Mouse (Mus musculus): ENCODE results near the gene Rpgrip1. TPM values are rescaled to one million over a fixed set of nuclear protein-coding genes. Genes with fewer than 3 reads are reported as not detected.
A peak's percentile ranks its signal among the peaks of the same experiment; 100 is the strongest.

Gene Rpgrip1
- polyA plus RNA-seq, 1 experiment from 2014 or later, result 68.4 TPM

DNA sequence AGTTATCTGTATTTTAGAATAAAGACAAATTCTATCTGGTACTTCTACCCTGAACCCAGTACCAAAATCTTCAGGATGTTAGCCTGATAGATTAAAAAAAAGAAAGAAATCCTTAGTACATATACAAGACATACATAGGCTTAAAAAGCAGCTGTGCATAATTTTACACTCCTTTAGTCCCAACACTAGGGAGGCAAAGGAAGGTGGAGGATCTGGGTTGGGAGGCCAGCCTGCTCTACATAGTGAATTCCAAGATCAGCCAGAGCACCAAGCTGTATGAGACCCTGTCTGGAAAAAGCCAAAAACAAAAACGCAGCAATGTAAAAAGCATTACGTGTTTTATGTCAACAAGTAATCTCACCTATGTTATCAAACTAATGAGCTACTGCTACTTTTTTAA is 10.9 kb upstream of the Rpgrip1 start:
- H3K9ac ChIP-seq (ENCODE audit: low read depth, low read length), result no peak overlapping the region
- no peak overlapping the region for H3K27ac ChIP-seq (ENCODE audit: low read depth, low read length)
- peaks cover 2% of the 10 kb centered on the region; the same call in 1 of the 2 replicates for H3K4me1 ChIP-seq (replicated peaks; ENCODE audit: control insufficient read depth, insufficient read depth, low read length)
- H3K36me3 ChIP-seq (ENCODE audit: control insufficient read depth, insufficient read depth, low read length), result no peaks in the 10 kb centered on the region
- no peaks in the 10 kb centered on the region for H3K9me3 ChIP-seq (ENCODE audit: control insufficient read depth, low read length)
- no peak overlapping the region for H3K4me3 ChIP-seq (ENCODE audit: low read depth, low read length)
- DNase-seq (ENCODE audit: low spot score) (no peak), ATAC-seq (ENCODE audit: low FRiP score) (no peak)
- 90% methylated on average over 2 of the region's 2 CpGs for WGBS
- H3K4me2 ChIP-seq (replicated peaks; ENCODE audit: low read depth, low read length), result no peak overlapping the region
- no peaks in the 10 kb centered on the region for H3K27me3 ChIP-seq (ENCODE audit: control insufficient read depth, insufficient read depth, low read length)

DNA sequence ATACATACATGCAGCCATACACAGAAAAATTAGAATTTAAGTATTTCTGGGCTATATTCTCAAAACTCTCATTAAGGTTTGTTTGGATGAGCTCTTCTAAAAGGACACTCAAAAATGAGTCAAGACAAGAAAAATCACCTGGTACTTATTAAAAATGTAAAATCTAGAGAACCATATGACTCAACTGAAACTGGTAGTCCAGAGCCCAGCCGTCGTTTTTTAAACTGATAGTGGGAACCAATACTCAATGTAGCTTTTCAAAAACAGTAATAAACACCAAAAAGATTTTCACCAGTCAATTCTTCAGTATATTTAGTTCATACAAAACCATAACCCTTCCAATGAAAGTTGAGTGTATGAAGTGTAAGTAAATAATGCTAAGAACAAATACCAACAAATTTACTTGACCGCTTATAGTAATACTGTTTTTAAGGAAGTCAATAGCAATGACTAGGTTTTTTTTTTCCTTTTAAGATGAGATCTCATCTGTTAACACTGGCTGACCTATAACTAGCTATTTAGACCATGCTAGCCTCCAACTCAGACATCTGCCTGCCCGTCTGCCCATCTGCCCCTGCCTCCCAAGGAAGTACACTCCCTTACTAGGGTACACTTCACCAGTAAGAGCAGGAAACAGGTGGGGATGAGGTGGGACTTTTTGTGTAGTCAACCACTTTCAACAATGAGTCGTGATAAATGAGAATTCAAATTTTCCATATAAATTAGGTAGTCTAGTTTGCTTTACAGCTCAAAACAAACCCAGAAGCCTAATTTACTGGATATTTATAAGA is 10.1 kb upstream of the Rpgrip1 start:
- no peak for ATAC-seq (ENCODE audit: low FRiP score)
- peaks cover 2% of the 10 kb centered on the region; the same call in 1 of the 2 replicates for H3K4me1 ChIP-seq (replicated peaks; ENCODE audit: control insufficient read depth, insufficient read depth, low read length)
- H3K9me3 ChIP-seq (ENCODE audit: control insufficient read depth, low read length), result no peaks in the 10 kb centered on the region
- H3K27ac ChIP-seq (ENCODE audit: low read depth, low read length), result no peak overlapping the region
- no peak overlapping the region for H3K9ac ChIP-seq (ENCODE audit: low read depth, low read length)
- WGBS, result 80% methylated on average over 5 of the region's 5 CpGs
- DNase-seq (ENCODE audit: low spot score), result no peak
- no peaks in the 10 kb centered on the region for H3K27me3 ChIP-seq (ENCODE audit: control insufficient read depth, insufficient read depth, low read length)
- H3K36me3 ChIP-seq (ENCODE audit: control insufficient read depth, insufficient read depth, low read length), result no peaks in the 10 kb centered on the region
- H3K4me2 ChIP-seq (replicated peaks; ENCODE audit: low read depth, low read length), result no peak overlapping the region
- no peak overlapping the region for H3K4me3 ChIP-seq (ENCODE audit: low read depth, low read length)

DNA sequence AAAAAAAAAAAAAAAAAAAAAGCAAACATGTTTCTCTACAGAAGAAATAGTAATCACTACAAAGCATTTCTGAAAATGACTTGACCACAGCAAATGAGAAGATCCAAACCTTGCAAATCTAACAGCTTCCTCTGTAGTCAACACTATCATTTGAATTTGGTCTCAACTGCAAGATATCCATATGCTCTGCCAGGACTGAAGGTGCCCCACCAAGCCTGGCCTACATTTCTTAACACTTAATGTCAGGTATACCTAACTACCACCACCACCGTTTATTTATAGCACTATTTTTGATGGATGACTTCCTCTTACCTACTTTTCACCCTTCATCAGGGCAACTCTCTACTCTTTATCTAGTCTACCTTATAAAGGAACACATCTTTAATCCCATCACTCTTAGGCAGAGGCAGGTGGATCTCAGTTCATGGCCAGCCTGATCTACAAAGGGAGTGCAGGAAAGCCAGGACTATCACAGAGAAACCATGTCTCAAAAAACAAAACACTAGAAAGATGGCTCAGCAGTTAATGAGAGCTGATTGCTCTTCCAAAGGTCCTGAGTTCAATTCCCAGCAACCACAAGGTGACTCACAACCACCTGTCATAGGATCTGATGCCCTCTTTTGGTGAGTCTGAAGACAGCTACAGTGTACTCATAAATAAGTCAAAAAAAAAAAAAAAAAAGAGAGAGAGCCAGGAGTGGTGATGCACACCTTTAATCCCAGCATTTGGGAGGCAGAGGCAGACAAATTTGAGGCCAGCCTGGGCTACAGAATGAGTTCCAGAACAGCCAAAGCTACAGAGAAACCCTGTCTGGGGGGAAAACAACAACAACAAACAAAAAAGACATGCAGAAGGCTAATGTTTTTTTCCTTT is 9.0 kb upstream of the Rpgrip1 start:
- ATAC-seq (ENCODE audit: low FRiP score), result no peak
- H3K4me1 ChIP-seq (replicated peaks; ENCODE audit: control insufficient read depth, insufficient read depth, low read length), result peaks cover 2% of the 10 kb centered on the region; the same call in 1 of the 2 replicates
- peak overlapping the region; percentile 88; the same call in 1 of the 2 replicates for H3K4me3 ChIP-seq (ENCODE audit: low read depth, low read length)
- no peaks in the 10 kb centered on the region for H3K9me3 ChIP-seq (ENCODE audit: control insufficient read depth, low read length)
- peak overlapping the region; percentile 63 for H3K4me2 ChIP-seq (replicated peaks; ENCODE audit: low read depth, low read length)
- WGBS, result 89% methylated on average over 1 of the region's 1 CpGs
- no peaks in the 10 kb centered on the region for H3K36me3 ChIP-seq (ENCODE audit: control insufficient read depth, insufficient read depth, low read length)
- DNase-seq (ENCODE audit: low spot score), result no peak
- H3K9ac ChIP-seq (ENCODE audit: low read depth, low read length), result no peak overlapping the region
- H3K27ac ChIP-seq (ENCODE audit: low read depth, low read length), result no peak overlapping the region
- no peaks in the 10 kb centered on the region for H3K27me3 ChIP-seq (ENCODE audit: control insufficient read depth, insufficient read depth, low read length)

DNA sequence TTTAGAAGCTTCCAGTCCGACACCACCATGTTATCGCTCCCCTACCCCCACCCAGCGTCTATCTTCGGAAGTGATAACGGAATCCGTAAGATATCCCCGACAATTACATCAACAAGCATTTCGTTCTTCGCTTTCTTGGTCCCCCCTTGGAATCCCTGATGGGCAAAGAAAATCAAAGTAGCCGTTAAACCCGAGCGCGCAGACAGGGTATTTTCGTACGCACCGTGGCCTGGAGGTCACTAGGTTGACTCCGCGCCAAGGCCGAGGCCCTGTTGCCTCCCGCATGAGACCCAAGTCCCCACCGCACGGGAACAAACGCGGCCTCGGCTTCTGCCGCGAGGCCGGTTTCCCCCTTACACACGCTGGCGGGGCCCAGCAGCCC is 7.0 kb upstream of the Rpgrip1 start:
- Histone ChIP-seq H3K27ac (ENCODE audit: low read depth, low read length) (peak overlapping the region; percentile 87), H3K27me3 (ENCODE audit: control insufficient read depth, insufficient read depth, low read length) (no peaks in the 10 kb centered on the region), H3K9ac (ENCODE audit: low read depth, low read length) (peak overlapping the region; percentile 98), H3K36me3 (ENCODE audit: control insufficient read depth, insufficient read depth, low read length) (no peaks in the 10 kb centered on the region), H3K9me3 (ENCODE audit: control insufficient read depth, low read length) (no peaks in the 10 kb centered on the region), H3K4me3 (ENCODE audit: low read depth, low read length) (peak overlapping the region; percentile 88), H3K4me1 (replicated peaks; ENCODE audit: control insufficient read depth, insufficient read depth, low read length) (peaks cover 2% of the 10 kb centered on the region; the same call in 1 of the 2 replicates), H3K4me2 (replicated peaks; ENCODE audit: low read depth, low read length) (peak overlapping the region; percentile 63; the same call in 1 of the 2 replicates)
- WGBS, result under 1% methylated on average over 30 of the region's 30 CpGs
- DNase-seq (ENCODE audit: low spot score), result no peak
- ATAC-seq (ENCODE audit: low FRiP score), result peak; percentile 49; the same call in 1 of the 2 replicates

DNA sequence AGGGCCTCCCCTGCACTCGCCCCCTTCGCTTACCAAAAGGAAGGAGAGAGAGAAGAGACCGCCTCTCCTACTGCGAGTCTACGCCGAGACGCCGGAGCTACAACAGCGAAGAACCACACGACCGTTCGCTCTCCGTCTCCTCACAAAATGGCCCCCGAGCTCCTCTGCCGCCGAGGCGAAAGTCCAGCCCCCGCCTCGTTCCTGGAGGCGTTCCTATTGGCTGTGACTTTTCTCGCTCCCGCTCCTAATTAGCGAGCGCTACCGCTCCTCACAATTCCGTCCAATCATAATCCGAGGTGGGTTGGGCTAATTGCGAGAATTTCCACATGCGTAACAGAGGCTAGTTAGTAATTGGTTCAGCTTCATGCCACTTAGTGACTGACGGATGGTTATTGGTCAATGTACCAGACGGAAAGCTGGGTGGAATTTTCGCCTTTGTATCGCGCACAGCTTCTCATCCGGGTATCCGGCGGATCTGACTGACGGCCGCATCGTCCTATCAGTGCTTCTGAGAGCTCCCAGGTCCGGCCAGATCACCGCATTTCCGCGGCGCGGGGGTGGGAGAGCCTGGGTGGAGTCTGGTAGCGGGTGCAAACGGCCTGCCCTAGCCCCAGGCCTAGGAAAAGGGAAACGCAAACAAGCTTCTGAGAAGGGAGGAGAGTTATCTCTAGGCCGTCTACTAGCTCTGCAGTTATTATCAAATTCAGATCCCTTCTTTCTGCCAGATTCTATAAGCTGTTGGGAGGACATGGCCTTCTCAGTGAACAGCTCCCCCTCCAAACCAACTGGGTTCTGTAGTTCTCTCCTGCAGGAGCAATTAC is 6.4 kb upstream of the Rpgrip1 start, which contains the start of gene Hnrnpc:
TSS of gene Hnrnpc (minus strand) at position 173 of the 821 bp plus-strand sequence.
- Histone ChIP-seq H3K4me3 (ENCODE audit: low read depth, low read length) (peak within 1 kb of the TSS; percentile 88), H3K27me3 (ENCODE audit: control insufficient read depth, insufficient read depth, low read length) (no peaks in the 10 kb centered on the region), H3K27ac (ENCODE audit: low read depth, low read length) (peak within 1 kb of the TSS; percentile 87), H3K4me2 (replicated peaks; ENCODE audit: low read depth, low read length) (peak within 1 kb of the TSS; percentile 67), H3K36me3 (ENCODE audit: control insufficient read depth, insufficient read depth, low read length) (no peaks in the 10 kb centered on the region), H3K9ac (ENCODE audit: low read depth, low read length) (peak within 1 kb of the TSS; percentile 98), H3K9me3 (ENCODE audit: control insufficient read depth, low read length) (no peaks in the 10 kb centered on the region), H3K4me1 (replicated peaks; ENCODE audit: control insufficient read depth, insufficient read depth, low read length) (peaks cover 2% of the 10 kb centered on the region; the same call in 1 of the 2 replicates)
- under 1% methylated on average over 50 of the region's 50 CpGs for WGBS
- ATAC-seq (ENCODE audit: low FRiP score), result peak; percentile 100
- peak; percentile 100 for DNase-seq (ENCODE audit: low spot score)

DNA sequence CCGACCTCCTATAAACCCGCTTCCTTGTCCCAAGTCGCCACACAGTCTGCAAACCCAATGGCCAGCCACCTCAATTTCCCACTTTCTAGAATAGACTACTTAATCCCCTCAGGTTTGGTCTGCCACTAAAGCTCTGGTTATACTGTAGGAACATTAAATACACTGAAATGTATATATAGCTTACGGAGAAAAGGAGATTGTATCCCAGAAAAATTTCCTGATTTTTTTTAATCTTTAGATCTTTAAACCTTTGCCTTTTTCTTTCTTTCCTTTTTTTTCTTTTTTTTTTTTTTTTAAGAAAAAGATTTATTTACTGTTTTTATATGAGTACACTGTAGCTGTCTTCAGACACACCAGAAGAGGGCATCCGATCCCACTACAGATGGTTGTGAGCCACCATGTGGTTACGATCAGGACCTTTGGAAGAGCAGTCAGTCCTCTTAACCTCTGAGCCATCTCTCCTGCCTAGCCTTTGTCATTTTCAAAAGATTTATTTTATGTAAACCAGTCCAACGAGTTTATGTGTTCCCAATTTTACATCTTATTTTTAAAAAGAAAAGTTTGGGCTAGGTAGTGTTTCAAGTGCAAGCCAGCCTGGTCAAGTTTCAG is 5.7 kb upstream of the Rpgrip1 start:
- no peaks in the 10 kb centered on the region for H3K36me3 ChIP-seq (ENCODE audit: control insufficient read depth, insufficient read depth, low read length)
- WGBS, result 44% methylated on average over 7 of the region's 7 CpGs
- no peaks in the 10 kb centered on the region for H3K9me3 ChIP-seq (ENCODE audit: control insufficient read depth, low read length)
- no peak for ATAC-seq (ENCODE audit: low FRiP score)
- peak overlapping the region; percentile 74 for H3K9ac ChIP-seq (ENCODE audit: low read depth, low read length)
- H3K4me2 ChIP-seq (replicated peaks; ENCODE audit: low read depth, low read length), result peak overlapping the region; percentile 67
- H3K27me3 ChIP-seq (ENCODE audit: control insufficient read depth, insufficient read depth, low read length), result no peaks in the 10 kb centered on the region
- DNase-seq (ENCODE audit: low spot score), result no peak
- peak overlapping the region; percentile 33 for H3K4me3 ChIP-seq (ENCODE audit: low read depth, low read length)
- H3K4me1 ChIP-seq (replicated peaks; ENCODE audit: control insufficient read depth, insufficient read depth, low read length), result peaks cover 2% of the 10 kb centered on the region; the same call in 1 of the 2 replicates
- H3K27ac ChIP-seq (ENCODE audit: low read depth, low read length), result peak overlapping the region; percentile 69

DNA sequence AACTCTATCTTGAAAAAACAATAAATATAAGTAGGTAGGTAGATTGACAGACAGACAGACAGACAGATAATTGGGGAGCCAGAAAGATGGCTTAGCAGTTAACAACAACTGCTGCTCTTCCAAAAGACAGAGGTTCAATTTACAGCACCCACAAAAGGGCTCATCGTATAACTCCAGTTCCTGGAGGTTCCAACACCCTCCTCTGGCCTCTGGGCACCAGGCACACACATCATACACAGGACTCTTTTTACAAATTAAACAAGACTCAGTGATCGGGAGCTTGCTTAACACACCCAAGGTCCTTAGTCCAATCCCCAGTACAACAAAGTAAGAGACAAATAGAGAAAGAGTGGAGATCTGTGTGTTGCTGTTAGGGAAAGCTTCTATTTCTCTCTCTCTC is 5.2 kb upstream of the Rpgrip1 start:
- Histone ChIP-seq H3K9ac (ENCODE audit: low read depth, low read length) (no peak overlapping the region), H3K4me2 (replicated peaks; ENCODE audit: low read depth, low read length) (no peak overlapping the region), H3K27me3 (ENCODE audit: control insufficient read depth, insufficient read depth, low read length) (no peaks in the 10 kb centered on the region), H3K4me1 (replicated peaks; ENCODE audit: control insufficient read depth, insufficient read depth, low read length) (peaks cover 2% of the 10 kb centered on the region; the same call in 1 of the 2 replicates), H3K4me3 (ENCODE audit: low read depth, low read length) (no peak overlapping the region), H3K9me3 (ENCODE audit: control insufficient read depth, low read length) (no peaks in the 10 kb centered on the region), H3K27ac (ENCODE audit: low read depth, low read length) (no peak overlapping the region), H3K36me3 (ENCODE audit: control insufficient read depth, insufficient read depth, low read length) (no peaks in the 10 kb centered on the region)
- no peak for ATAC-seq (ENCODE audit: low FRiP score)
- WGBS, result 88% methylated on average over 2 of the region's 2 CpGs
- no peak for DNase-seq (ENCODE audit: low spot score)

DNA sequence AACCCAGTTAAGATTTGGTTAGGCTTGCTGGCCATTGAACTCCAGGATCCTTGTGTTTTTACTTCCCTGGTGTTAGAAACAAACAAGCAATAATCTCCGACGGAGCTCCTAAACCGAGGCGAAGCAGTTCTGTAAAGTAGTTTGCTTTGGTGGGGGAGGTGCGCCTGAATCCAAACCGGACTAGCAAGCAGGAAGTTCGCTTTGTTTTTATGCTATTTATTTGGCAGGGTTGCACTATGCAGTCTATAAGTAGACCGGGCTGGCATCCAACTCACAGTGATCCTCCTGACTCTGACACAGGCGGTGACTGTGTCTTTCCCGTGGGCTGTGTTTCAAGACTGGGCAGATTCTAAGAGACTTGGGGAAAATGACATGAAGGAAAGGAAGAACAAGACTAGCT is 3.8 kb upstream of the Rpgrip1 start:
- Histone ChIP-seq H3K4me1 (replicated peaks; ENCODE audit: control insufficient read depth, insufficient read depth, low read length) (no peaks in the 10 kb centered on the region), H3K4me3 (ENCODE audit: low read depth, low read length) (no peak overlapping the region), H3K4me2 (replicated peaks; ENCODE audit: low read depth, low read length) (no peak overlapping the region), H3K36me3 (ENCODE audit: control insufficient read depth, insufficient read depth, low read length) (no peaks in the 10 kb centered on the region), H3K9ac (ENCODE audit: low read depth, low read length) (no peak overlapping the region), H3K27ac (ENCODE audit: low read depth, low read length) (no peak overlapping the region), H3K27me3 (ENCODE audit: control insufficient read depth, insufficient read depth, low read length) (no peaks in the 10 kb centered on the region), H3K9me3 (ENCODE audit: control insufficient read depth, low read length) (no peaks in the 10 kb centered on the region)
- DNase-seq (ENCODE audit: low spot score) (no peak), ATAC-seq (ENCODE audit: low FRiP score) (no peak)
- WGBS, result 37% methylated on average over 10 of the region's 10 CpGs
